Mouse (Mus musculus): Measurements from ENCODE around the gene Foxd1. TPM values are rescaled to one million over a fixed set of nuclear protein-coding genes. Genes with fewer than 3 reads are reported as not detected.

The Foxd1 gene
- 1 to 10 TPM; 1.3 to 1.6 (median 1.5) TPM for total RNA-seq (2022)

DNA sequence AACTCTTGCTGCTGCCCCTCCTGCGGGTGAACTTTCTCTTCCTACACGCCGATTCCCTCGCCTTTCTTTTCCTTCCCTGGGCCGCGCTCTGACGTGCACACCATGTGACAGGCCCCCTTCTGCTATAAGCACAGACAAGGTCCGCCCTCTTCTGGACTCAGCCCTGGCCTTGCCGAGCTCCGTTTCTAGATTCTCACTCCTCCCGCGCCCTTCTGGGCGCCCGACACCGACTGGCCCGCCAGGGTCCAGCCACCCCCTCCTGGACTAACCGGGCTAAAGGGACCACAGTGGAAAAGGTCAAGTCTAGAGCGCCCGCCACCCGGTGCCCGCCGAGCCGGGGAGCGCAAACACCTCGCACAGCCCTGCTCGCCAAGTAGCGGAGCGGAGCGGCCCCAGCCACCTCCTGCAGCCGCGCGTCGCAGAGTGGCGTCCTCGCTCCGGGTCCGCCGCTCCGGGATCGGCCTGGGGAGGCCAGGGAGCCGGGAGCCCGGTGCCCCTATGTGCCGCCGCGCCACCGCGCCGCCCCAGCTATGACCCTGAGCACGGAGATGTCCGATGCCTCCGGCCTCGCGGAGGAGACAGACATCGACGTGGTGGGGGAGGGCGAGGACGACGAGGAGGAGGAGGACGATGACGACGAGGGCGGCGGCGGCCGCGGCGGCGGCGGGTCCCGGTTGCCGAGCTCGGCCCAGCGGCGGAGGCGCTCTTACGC lies at the start of gene Foxd1:
Gene Foxd1, plus strand, starts transcription at position 153 of the 712 bp plus-strand sequence.
- DNase-seq (ENCODE audit: low spot score in 2 of 2): no peak

DNA sequence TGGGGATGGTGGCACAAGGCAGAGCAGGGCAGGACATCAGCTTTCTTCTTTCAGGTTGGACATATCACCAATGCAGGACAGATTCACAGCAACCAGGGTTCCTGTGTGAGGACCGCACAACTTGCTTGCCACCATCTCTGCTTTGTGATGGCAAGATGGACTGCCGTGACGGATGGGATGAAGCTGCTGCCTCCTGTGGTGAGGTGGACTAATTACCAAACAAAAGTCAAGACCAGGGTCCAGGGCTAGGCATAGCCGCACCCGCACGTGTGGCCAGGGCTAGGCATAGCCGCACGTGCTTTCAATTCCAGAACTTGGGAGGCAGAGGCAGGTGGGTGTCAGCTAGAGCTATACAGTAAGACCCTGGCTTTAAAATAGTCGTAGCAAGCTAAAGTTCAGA lies 48.8 kb upstream of the Foxd1 start:
- no peak for DNase-seq (ENCODE audit: low spot score in 2 of 2)

DNA sequence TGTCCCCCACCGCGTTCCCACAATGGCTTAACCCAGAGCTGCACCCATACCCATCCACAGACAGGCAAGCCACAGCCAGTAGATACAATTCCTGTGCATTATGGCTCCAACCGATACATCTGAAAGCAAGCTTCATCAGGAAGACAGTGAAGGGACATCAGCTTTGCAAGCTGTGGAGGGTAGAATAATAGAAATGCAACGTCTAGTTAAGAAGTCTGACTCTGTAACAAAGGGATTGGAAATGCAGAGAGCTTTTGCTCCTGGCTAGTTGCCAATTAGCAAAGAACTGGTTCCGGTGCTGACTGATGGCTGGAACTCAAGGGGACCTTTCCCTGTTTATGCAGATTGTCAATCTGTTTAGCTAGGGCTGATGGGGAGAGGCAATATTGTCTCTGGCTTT lies 47.6 kb upstream of the Foxd1 start:
- no peak for DNase-seq (ENCODE audit: low spot score in 2 of 2)

DNA sequence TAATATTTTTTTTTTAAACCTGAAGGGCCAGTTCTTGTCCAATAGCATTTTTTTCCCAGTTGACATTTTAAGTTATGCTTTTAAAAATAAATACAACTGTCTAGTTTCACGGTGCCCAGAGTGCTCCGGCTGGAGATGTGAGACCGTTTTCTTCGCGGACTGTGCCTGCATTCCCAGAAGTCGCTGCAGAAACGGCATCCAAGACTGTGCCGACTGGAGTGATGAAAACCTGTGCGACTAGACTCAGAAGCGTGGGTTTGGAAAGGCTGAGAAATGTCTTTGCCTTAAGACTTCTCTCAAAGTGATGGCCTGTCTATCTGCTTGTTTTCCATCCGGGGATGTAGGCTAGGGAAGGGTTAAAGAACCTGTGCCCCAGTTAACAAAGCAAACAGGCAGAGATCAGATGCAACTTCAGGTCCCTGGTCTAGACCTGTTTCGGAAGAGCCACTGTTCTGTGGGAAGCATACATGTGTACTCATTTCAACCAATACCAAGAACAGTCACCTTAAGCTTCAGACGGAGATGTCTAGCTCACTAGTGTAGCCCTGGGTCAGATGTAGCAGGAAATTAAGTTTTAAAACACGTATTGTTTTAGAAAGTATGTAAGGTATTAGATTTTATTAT lies 47.1 kb upstream of the Foxd1 start:
- DNase-seq (ENCODE audit: low spot score in 2 of 2): no peak

DNA sequence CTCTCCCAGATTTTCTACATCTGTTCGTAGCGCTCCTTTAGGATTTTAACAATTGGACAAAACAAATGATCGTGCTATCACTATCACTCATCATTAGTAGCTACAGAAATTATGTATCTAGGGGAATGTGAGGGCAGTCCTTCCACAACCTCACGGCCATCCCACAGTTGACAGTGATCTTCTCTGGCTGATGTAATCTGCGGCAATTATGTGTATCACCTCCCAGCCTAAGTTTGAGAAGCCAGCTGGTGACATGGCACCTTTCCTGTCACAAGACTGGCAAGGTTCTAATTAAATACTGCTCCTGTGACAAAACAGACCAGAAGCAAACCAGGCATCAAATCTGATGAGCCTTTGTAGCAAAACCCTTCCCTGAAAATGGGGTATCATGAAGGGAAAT lies 46.0 kb upstream of the Foxd1 start:
- DNase-seq (ENCODE audit: low spot score in 2 of 2): no peak

DNA sequence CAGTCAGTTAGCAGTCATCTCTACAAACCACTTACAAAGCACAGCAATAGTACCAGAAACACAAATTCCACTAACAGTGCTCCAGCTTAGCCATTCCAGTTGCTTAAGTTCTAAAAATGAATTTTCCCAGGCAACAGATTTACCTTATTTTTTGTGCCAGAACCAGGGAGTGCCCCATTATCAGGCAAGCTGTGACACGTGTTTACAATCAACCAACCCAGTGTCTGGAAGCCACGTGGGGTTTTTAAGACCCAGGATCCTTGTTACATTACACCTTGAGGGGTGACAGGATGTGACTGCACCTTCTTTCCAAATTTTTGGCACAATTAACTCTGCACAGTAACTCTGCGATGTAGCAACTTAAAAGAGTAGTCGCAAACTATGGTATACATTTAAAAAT lies 45.3 kb upstream of the Foxd1 start:
- DNase-seq (ENCODE audit: low spot score in 2 of 2): no peak

DNA sequence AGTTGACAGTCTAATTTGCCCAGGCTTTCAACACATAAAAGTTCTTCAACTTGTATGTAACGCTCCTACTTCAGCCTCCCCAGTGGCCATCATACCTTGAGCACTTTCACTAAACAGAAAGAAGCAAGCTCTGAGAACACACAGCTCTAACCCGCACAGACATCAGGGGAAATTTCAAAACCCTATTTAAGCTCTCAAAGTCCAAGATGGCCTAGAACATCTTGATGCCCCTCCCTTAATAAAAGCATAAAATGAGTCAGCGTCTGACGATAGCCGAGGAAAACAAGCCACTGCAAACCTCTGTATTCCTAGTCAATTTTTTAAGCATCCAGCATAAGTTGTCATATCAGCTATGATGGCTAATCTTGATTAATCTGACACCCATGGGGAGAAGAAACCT lies 42.4 kb upstream of the Foxd1 start:
- no peak for DNase-seq (ENCODE audit: low spot score in 2 of 2)

DNA sequence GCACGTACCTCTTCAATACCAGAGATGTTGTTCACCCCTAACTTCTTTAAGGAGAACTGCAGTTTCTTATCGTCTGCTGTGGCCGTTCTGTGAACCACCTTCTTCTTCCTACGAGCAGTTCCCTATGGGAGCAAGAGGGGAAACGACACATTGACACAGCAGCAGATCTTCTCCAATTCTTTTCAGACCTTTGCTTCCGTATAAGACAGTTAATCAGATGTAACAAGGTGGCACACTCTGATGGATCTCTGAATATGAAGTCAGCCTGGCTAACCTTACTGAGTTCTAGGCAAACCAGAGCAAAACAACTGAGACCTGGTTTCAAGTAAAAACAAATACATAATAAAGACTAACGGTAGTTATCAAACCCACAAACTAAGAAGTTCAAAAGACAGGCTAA lies 40.4 kb upstream of the Foxd1 start:
- DNase-seq (ENCODE audit: low spot score in 2 of 2): no peak

DNA sequence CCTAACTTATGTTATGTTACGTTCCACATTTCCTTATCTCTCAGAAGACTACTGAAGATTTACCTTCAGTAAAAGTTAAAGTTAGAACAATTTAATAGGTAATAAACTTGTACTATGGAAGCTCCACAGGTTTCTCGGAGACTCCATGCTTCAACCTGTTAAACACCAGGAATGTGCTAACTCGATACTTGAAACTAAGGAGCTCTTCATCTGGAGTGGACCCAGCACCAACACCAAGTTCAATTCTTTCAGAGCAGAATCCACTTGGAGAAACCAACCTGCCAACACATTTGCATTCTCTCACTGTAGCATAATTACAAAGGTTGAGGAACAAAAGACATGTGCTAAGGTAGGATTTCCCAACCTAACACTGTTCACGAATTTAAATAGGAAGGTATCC lies 38.9 kb upstream of the Foxd1 start:
- no peak for DNase-seq (ENCODE audit: low spot score in 2 of 2)

DNA sequence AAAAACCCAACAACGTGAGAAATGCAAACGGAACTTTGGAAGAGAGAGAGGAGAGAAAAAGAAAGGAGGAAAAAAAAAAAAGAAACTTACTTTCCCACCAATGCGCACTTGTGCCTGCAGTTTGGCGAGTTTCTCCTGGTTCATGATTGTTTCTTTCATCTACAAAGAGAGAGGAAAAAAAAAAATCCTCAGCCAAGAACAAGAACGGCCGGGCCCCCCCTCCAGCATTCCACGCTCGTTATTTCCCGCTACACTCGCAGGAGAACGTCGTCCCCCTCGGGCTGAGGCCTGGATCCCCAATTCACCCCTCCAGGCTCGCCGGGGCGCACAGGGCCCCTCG lies 37.9 kb upstream of the Foxd1 start:
- DNase-seq (ENCODE audit: low spot score in 2 of 2): no peak

DNA sequence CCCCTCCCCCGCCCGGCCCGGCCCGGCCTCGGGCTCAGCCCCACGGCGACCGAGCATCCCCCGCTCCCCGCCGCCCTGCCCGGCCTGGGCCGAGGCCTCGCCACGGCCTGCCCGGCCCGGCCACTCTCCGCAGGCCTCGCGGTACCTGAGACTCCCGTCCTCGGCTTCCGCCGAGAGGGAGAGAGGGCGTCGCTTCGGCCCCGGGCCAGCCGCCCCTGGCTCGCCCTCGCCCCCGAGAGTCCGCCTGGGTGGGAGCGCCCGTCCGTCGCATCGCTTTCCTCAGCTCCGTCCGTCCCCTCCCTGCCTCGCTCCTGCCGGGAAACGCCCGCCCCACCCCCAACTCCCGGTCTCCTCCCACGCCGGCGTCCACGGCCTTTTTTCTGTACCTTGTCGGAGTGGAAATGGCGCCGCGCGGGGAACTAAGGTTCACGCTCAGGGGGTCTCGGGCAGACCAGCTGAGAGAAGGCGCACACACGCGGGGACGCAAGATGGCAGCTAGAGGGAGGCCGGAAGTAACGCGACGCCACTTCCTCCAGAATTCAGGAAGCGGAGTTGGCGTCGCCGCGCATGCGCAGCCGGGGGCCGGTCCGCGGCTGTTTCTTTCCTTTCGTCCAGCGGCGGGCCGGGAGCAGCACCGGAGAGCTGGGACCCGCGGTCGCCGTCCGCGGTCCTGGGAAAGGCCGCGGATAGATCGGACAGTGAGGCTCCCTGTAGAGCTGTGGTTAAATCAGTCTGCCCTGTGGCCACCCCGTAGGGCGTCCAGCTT lies 37.4 kb upstream of the Foxd1 start, which contains the start of gene Btf3:
Gene Btf3, minus strand, starts transcription at position 527 of the 766 bp plus-strand sequence.
- peak; percentile 85 to 88 for DNase-seq (ENCODE audit: low spot score in 2 of 2)

DNA sequence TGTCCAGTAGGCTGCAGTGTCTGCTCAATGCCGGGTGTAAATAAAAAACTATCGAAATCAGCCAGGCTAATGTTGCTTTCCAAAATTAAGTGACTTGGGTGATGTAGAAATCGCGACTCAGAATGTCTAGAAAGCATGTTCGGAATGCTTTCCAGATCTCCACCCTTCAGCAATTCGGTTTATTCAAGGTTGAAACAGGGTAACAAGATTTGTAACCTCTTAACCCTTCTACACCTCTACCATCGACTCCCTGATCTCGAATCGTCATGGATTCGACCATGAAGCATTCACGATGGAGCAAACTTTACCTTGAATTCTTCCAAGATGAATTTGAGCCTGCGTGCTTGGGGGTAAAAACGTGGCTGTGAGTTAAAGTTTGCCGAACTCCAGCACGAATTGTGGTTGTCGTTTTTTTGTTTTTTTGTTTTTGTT lies 36.8 kb upstream of the Foxd1 start:
- DNase-seq (ENCODE audit: low spot score in 2 of 2): no peak

DNA sequence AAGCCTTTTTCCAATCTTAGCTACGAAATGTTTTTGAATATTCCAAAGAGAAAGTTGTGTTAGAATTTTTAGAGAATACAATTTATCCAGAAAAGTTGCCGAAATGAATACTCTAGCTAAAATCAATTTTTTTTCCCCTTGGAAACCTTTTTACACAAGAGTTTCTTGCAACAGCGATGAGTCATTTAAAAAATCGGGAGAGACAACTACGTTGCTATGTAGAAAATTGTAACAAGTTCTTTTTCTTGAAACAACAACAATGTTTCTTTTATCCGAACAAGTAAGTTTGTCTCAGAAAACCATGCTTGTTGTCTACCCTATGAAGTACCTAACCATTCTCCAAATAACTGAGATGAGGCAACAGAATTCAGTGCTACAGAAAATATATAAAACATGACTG lies 36.1 kb upstream of the Foxd1 start:
- DNase-seq (ENCODE audit: low spot score in 2 of 2): no peak

DNA sequence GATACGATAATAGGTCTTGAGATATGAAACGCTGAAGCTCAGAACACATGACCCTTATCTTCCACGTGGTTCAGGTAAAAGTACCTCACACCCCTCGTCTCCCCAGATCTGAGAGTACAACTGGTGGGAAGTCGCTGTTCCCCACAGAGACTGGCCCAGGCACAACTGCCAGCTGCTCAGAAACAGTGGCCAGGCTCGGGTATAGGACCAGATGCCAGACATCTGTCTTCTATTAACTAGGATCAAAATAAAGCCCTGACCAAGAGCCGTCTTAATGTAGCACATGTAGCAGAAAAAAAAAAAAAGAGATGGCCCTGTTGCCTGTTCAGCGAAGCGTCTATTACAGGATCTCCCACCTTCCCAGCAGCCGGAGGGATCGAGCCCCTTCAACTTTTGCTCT lies 29.0 kb upstream of the Foxd1 start:
- no peak for DNase-seq (ENCODE audit: low spot score in 2 of 2)

DNA sequence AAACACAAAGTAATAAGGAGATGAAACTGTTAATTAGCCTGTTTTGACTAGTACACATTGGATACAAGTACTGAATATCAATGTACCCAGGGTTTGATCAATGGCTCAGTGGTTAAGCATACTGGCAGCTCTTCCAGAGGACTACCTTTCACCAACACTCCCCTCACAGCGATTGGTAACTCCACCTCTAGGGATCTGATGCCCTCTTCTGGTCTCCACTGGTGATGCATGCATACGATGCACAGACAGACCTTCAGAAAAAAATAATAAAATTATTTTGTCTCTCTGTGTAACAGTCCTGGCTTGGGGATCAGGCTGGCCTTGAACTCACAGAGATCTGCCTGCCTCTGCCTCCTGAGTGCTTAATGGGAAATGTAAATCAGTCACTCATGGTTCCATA lies 21.9 kb upstream of the Foxd1 start:
- DNase-seq (ENCODE audit: low spot score in 2 of 2): no peak

DNA sequence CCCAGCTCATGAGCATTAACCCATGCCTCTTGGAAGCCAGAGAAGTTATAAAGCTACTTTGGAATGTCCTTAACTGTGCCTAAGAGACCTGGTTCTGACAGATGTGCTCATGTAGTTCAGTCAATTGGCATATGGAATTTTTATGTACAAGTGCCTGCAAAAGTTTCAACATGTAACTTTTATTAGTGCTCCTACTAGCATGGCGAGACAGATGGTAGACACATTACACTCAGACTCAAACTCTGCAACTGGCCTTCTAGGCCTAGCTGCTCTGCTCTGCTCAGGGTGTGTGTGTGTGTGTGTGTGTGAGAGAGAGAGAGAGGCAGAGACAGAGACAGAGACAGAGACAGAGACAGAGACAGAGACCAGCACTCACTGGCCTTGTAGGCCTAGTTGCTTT lies 17.8 kb upstream of the Foxd1 start:
- DNase-seq (ENCODE audit: low spot score in 2 of 2): no peak

DNA sequence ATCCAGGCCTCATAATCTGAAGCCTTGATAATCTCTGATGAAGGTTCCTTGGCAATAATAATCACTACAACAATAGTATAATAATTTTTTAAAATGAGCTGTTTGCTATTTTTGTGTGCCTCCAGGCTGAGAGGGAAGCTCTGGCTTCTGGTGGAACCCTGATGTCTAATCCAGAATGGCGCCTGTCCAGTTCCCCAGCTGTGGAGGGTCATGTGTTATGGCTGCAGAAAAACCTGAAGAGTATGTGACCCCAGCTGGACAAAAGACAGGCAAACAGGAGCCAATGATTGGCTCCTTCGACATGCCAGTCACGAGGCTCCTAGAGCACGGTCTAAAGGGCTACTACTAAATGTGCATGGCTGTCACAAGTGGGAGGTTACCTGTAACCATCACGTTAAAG lies 13.5 kb upstream of the Foxd1 start:
- DNase-seq (ENCODE audit: low spot score in 2 of 2): no peak

DNA sequence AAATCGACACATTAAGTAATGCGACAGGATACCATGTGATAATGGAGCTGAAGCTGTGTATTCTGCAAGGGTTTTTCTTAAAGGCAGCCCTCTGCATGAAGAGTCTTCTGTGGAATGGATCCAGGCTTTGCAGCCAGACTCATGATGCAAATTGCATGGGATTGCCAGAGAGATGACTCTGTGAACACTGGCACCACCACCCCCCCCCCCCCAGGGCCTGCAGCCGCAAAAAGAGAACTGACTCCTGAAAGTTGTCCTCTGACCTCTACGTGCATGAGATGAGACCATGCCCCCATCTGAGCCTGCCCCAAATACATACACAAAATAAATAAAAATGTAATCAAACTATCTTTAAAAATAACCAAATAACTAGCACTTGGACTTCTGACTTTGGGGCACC lies 4.6 kb upstream of the Foxd1 start:
- DNase-seq (ENCODE audit: low spot score in 2 of 2): no peak

DNA sequence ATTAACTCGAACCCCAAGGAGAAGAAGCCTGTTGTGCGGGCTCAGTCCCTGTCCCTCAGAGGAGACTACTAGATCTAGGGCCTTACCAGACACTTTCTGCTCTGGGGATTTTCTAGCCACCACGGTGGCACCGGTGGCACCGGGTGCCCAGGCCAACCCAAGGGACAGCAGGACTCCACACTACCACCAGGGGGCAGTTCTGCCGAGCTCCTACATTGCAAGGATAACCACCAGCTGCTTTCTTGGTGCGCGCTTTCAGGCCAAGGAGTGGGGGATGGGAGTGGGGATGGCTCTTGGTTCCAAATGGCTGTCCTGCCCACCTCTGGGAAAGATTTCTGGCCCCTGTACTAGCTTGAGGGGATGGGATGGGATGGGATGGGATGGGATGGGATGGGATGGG lies 2.5 kb upstream of the Foxd1 start:
- no peak for DNase-seq (ENCODE audit: low spot score in 2 of 2)

DNA sequence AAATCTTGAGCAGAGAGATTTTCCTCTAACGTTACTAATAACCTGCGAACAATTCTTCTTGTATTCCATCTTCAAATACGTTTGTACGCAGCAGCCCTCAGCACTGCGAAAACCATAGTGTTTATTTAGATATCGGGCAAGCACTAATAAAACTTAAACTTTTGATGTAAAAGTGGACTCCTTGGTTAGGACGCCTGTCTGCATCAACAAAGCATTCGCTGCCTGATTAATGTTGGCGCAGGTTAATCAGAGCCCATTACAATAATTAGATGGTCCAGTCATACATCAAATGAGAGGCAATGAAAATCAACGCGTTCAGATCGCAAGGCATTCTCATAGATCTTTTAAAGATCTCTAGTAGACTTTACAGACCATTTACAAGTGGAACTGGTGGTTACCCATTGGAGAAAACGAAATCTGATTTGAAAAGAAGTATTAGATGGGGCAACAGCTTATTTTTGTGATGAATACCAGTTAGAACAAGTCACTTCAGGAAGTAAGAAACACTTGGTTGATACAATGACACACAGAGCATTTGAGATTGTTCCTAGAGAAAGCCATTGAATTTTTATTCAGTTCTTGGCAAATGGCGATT lies 1.6 kb upstream of the Foxd1 start:
- DNase-seq (ENCODE audit: low spot score in 2 of 2): no peak

DNA sequence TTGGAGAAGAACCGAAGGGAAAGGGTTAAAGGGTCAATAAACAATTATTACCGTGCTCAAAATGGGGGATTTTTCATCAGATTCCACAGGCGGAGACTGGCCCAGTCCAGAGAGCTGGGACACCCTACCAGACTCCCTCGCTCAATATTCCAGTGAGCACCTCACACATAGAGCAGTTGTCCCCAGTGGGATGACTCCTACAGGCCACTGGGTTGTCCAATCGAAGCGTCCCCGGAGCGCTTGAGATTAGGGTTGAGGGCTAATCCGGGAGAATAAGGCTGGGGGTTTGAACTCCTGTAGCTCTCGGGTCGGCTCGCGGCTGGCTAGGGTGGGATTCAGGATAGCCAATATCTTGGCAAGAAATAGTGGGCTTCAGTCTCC lies 343 bp upstream of the Foxd1 start:
- DNase-seq (ENCODE audit: low spot score in 2 of 2): no peak

DNA sequence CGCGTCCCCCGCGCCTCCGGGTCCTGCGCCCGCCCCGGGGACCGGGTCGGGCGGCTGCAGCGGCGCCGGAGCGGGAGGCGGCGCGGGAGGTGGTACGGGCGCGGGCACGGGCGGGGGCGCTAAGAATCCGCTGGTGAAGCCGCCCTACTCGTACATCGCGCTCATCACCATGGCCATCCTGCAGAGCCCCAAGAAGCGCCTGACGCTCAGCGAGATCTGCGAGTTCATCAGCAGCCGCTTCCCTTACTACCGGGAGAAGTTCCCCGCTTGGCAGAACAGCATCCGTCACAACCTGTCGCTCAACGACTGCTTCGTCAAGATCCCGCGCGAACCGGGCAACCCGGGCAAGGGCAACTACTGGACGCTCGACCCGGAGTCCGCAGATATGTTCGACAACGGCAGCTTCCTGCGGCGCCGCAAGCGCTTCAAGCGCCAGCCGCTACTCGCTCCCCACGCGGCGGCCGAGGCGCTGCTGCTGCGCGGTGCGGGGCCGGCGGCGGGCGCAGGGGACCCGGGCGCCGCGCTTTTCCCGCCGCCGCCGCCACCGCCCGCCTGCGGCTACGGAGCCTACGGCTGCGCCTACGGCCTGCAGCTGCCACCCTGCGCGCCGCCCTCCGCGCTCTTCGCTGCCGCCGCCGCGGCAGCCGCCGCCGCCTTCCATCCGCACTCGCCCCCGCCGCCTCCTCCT lies 973 bp downstream of the Foxd1 start:
- DNase-seq (ENCODE audit: low spot score in 2 of 2): no peak
